Comparison of ENCODE assay signal across 9 mouse cellular contexts in genomic region chr10:42942300-42942699, GRCm38 (mm10).
DNase-seq lines count a peak whose midpoint lies in the region; ATAC-seq and TF ChIP-seq lines count a peak whose summit lies in the region.
"Had no signal": no experiment of that assay in that cellular context is flagged by ENCODE, and none has a peak within 500 bp of the region (broad histone marks: within the 10 kb centered on the region; RNA-seq: fewer than 3 reads in every experiment).

No protein-coding gene starts in this region.

- no peaks in the 10 kb centered on the region for H3K27me3 ChIP-seq in liver, adult 2 months (ENCODE audit: control insufficient read depth, insufficient read depth, low read length)

- 92% methylated on average over 3 of the region's 3 CpGs for WGBS in liver, adult 2 months

- no peak for TF ChIP-seq POLR2A in liver, adult 2 months (IDR thresholded peaks at IDR 0.05; ENCODE audit: extremely low read depth, insufficient read depth, low read length)

- H3K79me2 ChIP-seq in liver, adult 2 months (ENCODE audit: control insufficient read depth, insufficient read depth, low read length) = no peaks in the 10 kb centered on the region

- H3K4me3 ChIP-seq in liver, adult 2 months (ENCODE audit: insufficient read depth, low read depth, low read length) = no peak overlapping the region

- H3K4me1 ChIP-seq in liver, adult 2 months (ENCODE audit: control insufficient read depth, insufficient read depth, low read length) = no peaks in the 10 kb centered on the region

- no peak overlapping the region for H3K27ac ChIP-seq in liver, adult 2 months (replicated peaks; ENCODE audit: insufficient read depth, low read depth, low read length)

- TF ChIP-seq CTCF in liver, adult 2 months (IDR thresholded peaks at IDR 0.05; ENCODE audit: low read depth, low read length) = peak; percentile 31; the same call in 1 of the 2 replicates

- ATAC-seq in monocyte, adult 5-6 weeks (replicated peaks; ENCODE audit: insufficient number of reproducible peaks, low FRiP score, low TSS enrichment, poor library complexity, severe bottlenecking) = no peak
- no peak for ATAC-seq in erythroblast, adult 5-6 weeks (replicated peaks; ENCODE audit: low FRiP score, poor library complexity, severe bottlenecking)

- peak; percentile 36 to 63 for DNase-seq in cerebellum, postnatal 10 days
- DNase-seq in cerebellum, postnatal 36 days = no peak
- DNase-seq in liver, adult 2 months (ENCODE audit: extremely low read depth, low read depth, low spot score) = no peak
- no peak for DNase-seq in liver
- peak; percentile 36 for DNase-seq in NIH3T3 (ENCODE audit: low read depth)
- peak; percentile 58 for DNase-seq in naive thymus-derived CD4-positive, alpha-beta T cell, adult 2 months (ENCODE audit: low read depth)
- DNase-seq: cerebellum, adult 11-12 months had no signal

- no peaks in the 10 kb centered on the region for H3K36me3 ChIP-seq in liver, adult 2 months (ENCODE audit: control insufficient read depth, insufficient read depth, low read length)

- no peak overlapping the region for H3K9ac ChIP-seq in liver, adult 2 months (ENCODE audit: low read depth, low read length)

Comparison
In these comparisons a context has a peak if more than half of its experiments do, and no peak if none do; other contexts are left out.
1. DNase-seq: peak in cerebellum, postnatal 10 days (2 of 2), NIH3T3 (single experiment) and naive thymus-derived CD4-positive, alpha-beta T cell, adult 2 months (single experiment); none in cerebellum, postnatal 36 days (0 of 2), liver, adult 2 months (single experiment) and liver (single experiment).